Comparison of ENCODE assay signal across 8 mouse cellular contexts in the genomic region with DNA sequence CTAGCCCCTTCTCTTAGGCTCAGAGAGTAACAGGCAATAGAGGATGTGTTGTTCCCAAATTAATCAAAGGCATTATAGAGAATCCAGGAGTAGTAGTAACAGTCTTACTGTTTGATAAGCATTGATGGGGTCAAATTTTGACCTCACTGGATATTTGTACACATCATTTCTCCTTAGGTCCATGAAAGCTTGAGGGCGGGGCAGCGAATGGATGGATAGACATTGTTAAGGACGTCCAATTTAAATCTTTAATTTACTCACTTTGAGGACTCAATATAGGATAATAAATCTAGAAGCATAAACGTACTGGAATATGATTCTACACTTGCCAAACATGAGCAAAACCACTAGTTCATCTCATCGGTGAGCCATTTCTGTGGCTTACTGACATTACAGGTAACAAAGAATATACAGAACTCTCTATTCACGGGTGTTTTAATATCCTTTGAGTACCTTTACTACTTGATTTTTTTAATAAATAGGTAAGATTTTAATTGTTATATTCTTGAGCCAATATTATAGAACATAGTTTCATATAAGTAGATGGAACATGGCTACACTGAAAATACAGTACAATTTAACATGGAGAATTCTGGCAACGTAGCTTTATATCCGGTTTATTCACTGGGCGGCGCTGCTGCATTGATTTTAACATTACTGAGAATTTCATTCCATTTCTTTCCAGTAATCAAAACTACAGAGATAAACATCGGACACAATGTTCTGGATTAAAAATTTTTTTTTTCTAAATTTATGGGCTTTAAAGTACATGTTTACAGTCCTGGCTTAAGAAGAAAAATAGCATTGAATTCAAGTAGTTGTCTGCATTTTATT. TPM values are rescaled to one million over a fixed set of nuclear protein-coding genes. Genes with fewer than 3 reads are reported as not detected.
DNase-seq lines count a peak whose midpoint lies in the region; ATAC-seq and TF ChIP-seq lines count a peak whose summit lies in the region.

No protein-coding gene starts in this region.

- intact Hi-C loops in gastrocnemius, adult 2 months (cut with DNase I) = loop anchor here (1.0 to 5.0 kb wide), 4 partner anchors 145 to 437 kb away; partner anchors contain the start of gene Hsd17b7
- intact Hi-C loops in left cerebral cortex, postnatal 10 days (cut with DNase I) = loop anchor here (1.0 to 10.0 kb wide), 4 partner anchors 140 to 603 kb away; partner anchors contain the start of gene Rgs4

- H3K36me3 ChIP-seq in intestine, embryonic 14.5 days (ENCODE audit: control insufficient read depth, insufficient read depth, low read length) = peaks cover 17% of the 10 kb centered on the region; the same call in 1 of the 2 replicates

- peak; percentile 33; the same call in 1 of the 2 replicates for TF ChIP-seq CTCF in cortical plate, adult 2 months (IDR thresholded peaks at IDR 0.05; ENCODE audit: extremely low read depth, insufficient read depth, low read length)
- peak; percentile 72 for TF ChIP-seq CTCF in gastrocnemius, adult 2 months (IDR thresholded peaks at IDR 0.05)

- H3K9ac ChIP-seq in intestine, embryonic 14.5 days (ENCODE audit: low read length) = peak overlapping the region; percentile 46

- DNase-seq in 416B (ENCODE audit: low read depth) (peak; percentile 69), adipocyte (ENCODE audit: low spot score) (peak; percentile 82)
- DNase-seq in gastrocnemius, adult 2 months = peak; percentile 65
- peak; percentile 85 for DNase-seq in intestine, embryonic 14.5 days (ENCODE audit: low spot score)
- peak; percentile 62 to 79 for DNase-seq in left cerebral cortex, postnatal 10 days (ENCODE audit: extremely low spot score in 1 of 2, low spot score in 2 of 2)
- DNase-seq in spleen, postnatal 10 days (ENCODE audit: low spot score in 2 of 2) = peak; percentile 28 to 78

- no peaks in the 10 kb centered on the region for H3K27me3 ChIP-seq in intestine, embryonic 14.5 days (replicated peaks; ENCODE audit: control insufficient read depth, insufficient read depth, low read length)

- H3K27ac ChIP-seq in cortical plate, adult 2 months (ENCODE audit: insufficient read depth, low read length) = peak overlapping the region; percentile 51; the same call in 1 of the 2 replicates
- H3K27ac ChIP-seq in gastrocnemius, adult 2 months = peak overlapping the region; percentile 94
- H3K27ac ChIP-seq in intestine, embryonic 14.5 days (ENCODE audit: low read depth) = peak overlapping the region; percentile 66

- peak overlapping the region; percentile 92 for H3K4me2 ChIP-seq in intestine, embryonic 14.5 days (ENCODE audit: low read length)

- H3K4me3 ChIP-seq in cortical plate, adult 2 months (ENCODE audit: insufficient read depth, low read length) = peak overlapping the region; percentile 42
- peak overlapping the region; percentile 79 for H3K4me3 ChIP-seq in gastrocnemius, adult 2 months
- peak overlapping the region; percentile 76 for H3K4me3 ChIP-seq in intestine, embryonic 14.5 days (ENCODE audit: low read depth, low read length)

- no peaks in the 10 kb centered on the region for H3K9me3 ChIP-seq in intestine, embryonic 14.5 days (ENCODE audit: control insufficient read depth, low read length)

- TF ChIP-seq POLR2A in cortical plate, adult 2 months (IDR thresholded peaks at IDR 0.05; ENCODE audit: extremely low read depth, insufficient read depth, low read length) = no peak

- peak; percentile 73 for ATAC-seq in intestine, embryonic 14.5 days (replicated peaks; ENCODE audit: low FRiP score, low TSS enrichment, low read depth)
- ATAC-seq in megakaryocyte progenitor cell, adult 5-6 weeks (replicated peaks; ENCODE audit: poor library complexity) = peak; percentile 56

- 8% methylated on average over 11 of the region's 11 CpGs for WGBS in intestine, embryonic 14.5 days

- H3K4me1 ChIP-seq in cortical plate, adult 2 months (ENCODE audit: control insufficient read depth, insufficient read depth, low read length) = no peaks in the 10 kb centered on the region
- peaks cover 6% of the 10 kb centered on the region for H3K4me1 ChIP-seq in intestine, embryonic 14.5 days (replicated peaks; ENCODE audit: control insufficient read depth, insufficient read depth, low read length)

RNA-seq across cellular contexts. Expression of gene Nuf2, which starts 0.7 kb away (rescaled TPM):
- polyA plus RNA-seq in cortical plate, adult 2 months (2012; rRNA removed) = 1.8 and 1.9 TPM in 2 replicates
- total RNA-seq in gastrocnemius, adult 2 months (2021) = not detected
- 45.4 and 52.8 TPM in 2 replicates for polyA plus RNA-seq in intestine, embryonic 14.5 days (2014; fragmentation: Nextera tagmentation; extraction: Ambion mirVana)
- total RNA-seq in left cerebral cortex, postnatal 10 days (2021) = 1 to 10 TPM; 3.1 to 4.1 TPM
- total RNA-seq in megakaryocyte progenitor cell, adult 5-6 weeks (2015) = 69.4 and 84.3 TPM in 2 replicates
- 148 and 151 TPM in 2 replicates for total RNA-seq in megakaryocyte progenitor cell, adult 5-6 weeks (2017)

Comparison
In these comparisons a context has a peak if more than half of its experiments do, and no peak if none do; other contexts are left out.
1. Peak in every context shown above with its lines: DNase-seq, ATAC-seq, H3K4me3 ChIP-seq and H3K27ac ChIP-seq.
2. RNA of gene Nuf2, which starts 0.7 kb away (total RNA-seq): 69.4 to 151 TPM in megakaryocyte progenitor cell, adult 5-6 weeks; 3.1 to 4.1 TPM in left cerebral cortex, postnatal 10 days and not detected in gastrocnemius, adult 2 months; every median in the first group is over 10 times any median in the second.